Mouse (Mus musculus): ENCODE data around the gene Itgb1bp1.

Itgb1bp1 gene

GRCm38 (mm10) chr12:21201485-21202269 lies 84.4 kb downstream of the Itgb1bp1 start:
- DNase-seq (ENCODE audit: low spot score in 2 of 2): no peak

GRCm38 (mm10) chr12:21200613-21201012 lies 85.5 kb downstream of the Itgb1bp1 start:
- no peak for DNase-seq (ENCODE audit: low spot score in 2 of 2)

GRCm38 (mm10) chr12:21196420-21196819 lies 89.7 kb downstream of the Itgb1bp1 start:
- DNase-seq (ENCODE audit: low spot score in 2 of 2): no peak

- DNase-seq (ENCODE audit: low spot score in 2 of 2): no peak
Measured at GRCm38 (mm10) chr12:21195497-21195896, 90.6 kb downstream of the Itgb1bp1 start.

GRCm38 (mm10) chr12:21191546-21191945 lies 94.5 kb downstream of the Itgb1bp1 start:
- no peak for DNase-seq (ENCODE audit: low spot score in 2 of 2)
